Mouse (Mus musculus): ENCODE data around the gene Ereg. TPM values are rescaled to one million over a fixed set of nuclear protein-coding genes. Genes with fewer than 3 reads are reported as not detected.

The Ereg gene
- polyA plus RNA-seq (2017; shearing (Covaris generic)) = not detected

GRCm38 (mm10) chr5:91074450-91074950, at the start of gene Ereg:
TSS of gene Ereg (plus strand) at chr5:91074622.

GRCm38 (mm10) chr5:91027164-91027563, 47.3 kb upstream of the Ereg start, which contains the start of gene Epgn:
TSS of gene Epgn (plus strand) at chr5:91027464.

GRCm38 (mm10) chr5:91139446-91139873, 65.0 kb downstream of the Ereg start, which contains the start of gene Areg:
TSS of gene Areg (plus strand) at chr5:91139599.

Other genes with a start within 250 kb of the Ereg start
- gene Cxcl1, start 183.4 kb upstream of the Ereg start, polyA plus RNA-seq (2017; shearing (Covaris generic)) = not detected
- not detected for gene Cxcl2, start 170.8 kb upstream of the Ereg start, polyA plus RNA-seq (2017; shearing (Covaris generic))
- 4.8 TPM for gene Mthfd2l, start 143.5 kb upstream of the Ereg start, polyA plus RNA-seq (2017; shearing (Covaris generic))
- gene Epgn, start 47.2 kb upstream of the Ereg start, polyA plus RNA-seq (2017; shearing (Covaris generic)) = not detected
- 136 TPM for gene Areg, start 65.0 kb downstream of the Ereg start, polyA plus RNA-seq (2017; shearing (Covaris generic))